Mouse (Mus musculus) NIH3T3 (cell line): ENCODE results near the gene Tmem26.
A peak's percentile ranks its signal among the peaks of the same experiment; 100 is the strongest.
"Not testable (repeated sequence)": the region's sequence is repeated elsewhere in the genome, so short reads cannot be mapped to it uniquely, and the experiment has no call there.

Source experiments
- DNase-seq: peaks from one replicate; pipeline ENCODE4 v3.0.0-alpha.2; 2012; ENCODE audit warnings: low read depth

Tmem26 gene

DNA sequence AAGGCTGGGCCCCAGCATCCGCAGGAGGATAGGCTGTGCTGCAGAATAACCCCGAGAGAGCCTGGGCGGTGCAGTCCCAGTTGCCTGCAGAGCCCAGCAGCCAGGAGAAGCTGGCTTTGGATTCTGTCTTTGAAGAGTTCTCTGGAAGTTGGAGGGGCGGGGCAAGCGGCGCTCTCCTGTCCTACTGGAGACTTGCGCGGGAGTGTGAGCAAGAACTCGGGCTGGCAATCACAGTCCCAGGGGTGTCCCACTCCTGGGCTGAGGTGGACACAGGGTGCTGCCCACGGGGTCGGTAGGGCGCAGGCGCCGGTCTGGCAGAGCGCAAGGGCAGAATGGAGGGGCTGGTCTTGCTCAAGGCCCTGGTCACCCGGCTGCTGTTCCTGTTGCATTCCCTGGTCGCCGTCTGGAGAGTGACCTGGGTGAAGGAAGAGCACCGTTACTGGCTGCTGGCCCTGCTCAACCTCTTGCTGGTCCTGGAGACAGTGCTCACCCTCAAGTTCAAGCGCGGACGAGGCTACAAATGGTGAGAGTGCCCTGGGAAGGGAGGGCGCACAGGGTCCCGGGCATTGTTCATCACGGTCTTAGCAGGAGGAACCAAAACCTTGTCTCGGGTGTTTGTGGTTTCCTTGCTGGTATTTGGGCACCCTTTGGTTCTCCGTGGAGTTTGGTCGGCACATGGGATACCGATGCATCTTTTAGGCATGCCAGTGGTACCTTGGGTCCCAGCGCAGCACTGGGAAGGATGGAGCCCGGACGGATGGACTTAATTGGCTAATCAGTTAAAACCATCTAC is at the start of gene Tmem26:
Tmem26 (plus strand) TSS at position 79 of the 793 bp plus-strand sequence.
- DNase-seq = no peak

DNA sequence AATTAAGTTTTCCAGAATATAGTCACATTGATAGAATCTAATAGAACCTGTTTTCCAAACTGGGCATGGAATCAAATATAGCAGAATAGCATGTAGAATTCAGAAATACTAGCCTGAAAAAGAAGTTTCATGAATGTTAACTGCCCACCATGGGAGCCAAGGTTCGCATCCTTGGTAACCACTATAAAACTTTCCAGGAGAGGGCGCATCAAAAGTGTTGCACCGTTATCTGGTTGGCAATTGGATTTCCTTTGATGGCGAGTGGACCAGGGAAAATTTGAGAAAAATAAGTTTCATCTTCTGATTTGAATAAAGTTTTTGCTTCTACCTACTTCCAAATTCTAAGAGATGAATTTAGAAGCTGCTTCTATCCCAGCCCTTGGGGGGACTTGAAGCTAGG is 44.8 kb upstream of the Tmem26 start:
- peak; percentile 27 for DNase-seq

DNA sequence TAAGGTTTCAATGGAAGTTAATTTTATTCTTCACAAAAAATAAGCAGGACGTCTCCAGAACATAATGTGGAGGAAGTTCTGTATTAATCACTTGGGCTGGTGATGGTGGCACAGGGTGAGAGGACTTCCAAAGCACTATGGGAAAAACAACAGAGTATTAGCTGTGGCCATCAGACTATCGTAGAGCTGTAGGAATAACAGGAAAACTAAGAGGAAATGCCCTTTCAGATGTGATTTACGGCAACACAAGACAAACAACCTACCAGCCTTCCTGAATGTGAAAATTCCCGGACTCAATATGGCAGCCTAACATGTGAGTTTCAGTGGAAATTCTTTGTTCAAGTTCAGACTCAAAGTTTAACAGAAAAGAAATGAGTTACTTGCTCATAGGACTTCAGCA is 42.2 kb upstream of the Tmem26 start:
- no peak for DNase-seq

DNA sequence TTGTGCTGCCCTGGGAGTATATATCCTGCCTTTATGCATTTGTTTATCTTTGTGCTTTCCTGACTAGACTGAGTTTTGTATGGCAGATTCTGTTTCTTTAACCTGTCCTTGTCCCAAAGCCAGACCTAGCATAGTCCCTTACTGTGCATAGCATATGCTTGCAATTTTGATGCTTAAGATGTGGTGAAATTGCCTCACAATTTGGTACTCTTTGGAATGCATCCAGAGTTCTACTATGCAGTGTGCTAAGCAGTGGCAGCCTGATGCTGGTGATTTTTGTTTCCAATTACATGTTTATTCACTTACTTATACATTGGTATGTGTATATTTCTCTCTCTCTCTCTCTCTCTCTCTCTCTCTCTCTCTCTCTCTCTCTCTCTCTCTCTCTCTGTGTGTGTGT is 37.9 kb upstream of the Tmem26 start:
- DNase-seq = peak; percentile 62

DNA sequence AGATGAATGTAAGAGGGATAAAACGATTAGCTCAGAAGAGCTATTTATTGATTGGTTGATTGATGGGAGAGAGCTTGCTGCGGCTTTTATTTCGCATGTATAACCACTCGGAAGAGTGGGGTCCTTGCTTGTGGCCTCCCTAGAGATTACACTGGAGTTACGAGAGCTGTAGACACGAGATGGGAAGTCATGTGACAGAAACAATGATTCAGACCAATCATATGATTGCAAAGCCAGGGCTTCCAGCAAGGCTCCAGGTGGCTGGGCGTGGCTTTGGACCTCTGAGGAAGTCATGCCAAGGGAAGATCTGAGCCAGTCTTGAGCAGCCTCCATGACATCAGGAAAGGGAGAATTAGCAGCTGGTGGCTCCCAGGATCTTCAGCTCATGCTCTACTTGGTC is 32.3 kb upstream of the Tmem26 start:
- DNase-seq = peak; percentile 15

DNA sequence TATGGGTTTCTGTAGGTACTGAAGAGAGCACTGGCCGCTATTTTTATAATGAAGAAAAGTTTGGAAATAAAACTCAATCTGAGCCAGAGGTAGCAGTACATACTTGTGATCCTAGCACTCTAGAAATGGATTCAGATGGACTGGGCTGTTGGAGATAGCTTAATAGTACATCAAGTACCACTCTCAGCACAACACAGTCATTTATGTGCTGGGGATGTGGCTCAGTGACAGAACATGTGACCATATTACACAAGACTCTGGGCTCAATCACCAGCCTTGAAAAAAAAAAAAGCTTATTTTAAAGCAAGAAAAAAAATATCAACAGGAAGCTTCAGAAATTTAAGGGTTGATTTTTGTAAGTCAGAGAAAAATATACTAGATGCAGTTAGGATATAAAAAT is 31.0 kb upstream of the Tmem26 start:
- no peak for DNase-seq

DNA sequence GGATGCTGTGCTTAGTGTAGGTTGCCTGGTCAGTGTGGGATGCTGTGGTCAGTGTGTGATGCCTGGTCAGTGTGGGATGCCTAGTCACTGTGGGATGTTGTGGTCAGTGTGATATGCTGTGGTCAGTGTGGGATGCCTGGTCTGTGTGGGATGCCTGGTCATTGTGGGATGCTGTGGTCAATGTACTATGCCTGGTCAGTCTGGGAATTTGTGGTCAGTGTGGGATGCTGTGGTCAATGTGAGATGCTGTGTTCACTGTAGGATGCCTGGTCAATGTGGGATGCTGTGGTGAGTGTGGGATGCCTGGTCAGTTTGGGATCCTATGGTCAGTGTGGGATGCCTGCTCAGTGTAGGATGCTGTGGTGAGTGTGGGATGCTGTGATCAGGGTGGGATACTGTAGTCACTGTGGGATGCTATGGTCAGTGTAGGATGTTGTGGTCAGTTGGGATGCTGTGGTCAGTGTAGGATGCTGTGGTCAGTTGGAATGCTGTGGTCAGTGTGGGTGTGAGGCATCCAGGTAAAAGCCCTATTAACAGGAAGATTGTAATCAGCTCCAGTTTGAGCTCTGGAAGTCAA is 27.6 kb upstream of the Tmem26 start:
- DNase-seq = no peak

DNA sequence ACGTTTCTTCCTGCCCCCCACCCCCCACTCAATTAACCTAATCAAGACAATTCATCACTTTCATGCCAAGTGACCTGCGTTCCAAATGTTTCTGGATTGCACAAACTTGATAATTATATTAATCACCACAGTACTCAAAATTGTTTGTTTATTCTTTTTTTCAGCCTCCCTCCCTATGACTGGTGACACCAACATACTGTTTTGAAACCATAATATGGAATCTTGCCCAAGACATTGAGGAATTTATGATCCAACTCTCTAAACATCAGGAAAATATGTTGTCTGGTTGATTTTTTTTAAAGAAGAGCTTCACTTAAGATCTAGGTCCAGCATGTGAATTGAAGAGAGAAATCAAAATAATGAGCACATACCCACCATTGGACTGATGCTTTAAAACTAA is 19.2 kb upstream of the Tmem26 start:
- DNase-seq = no peak

DNA sequence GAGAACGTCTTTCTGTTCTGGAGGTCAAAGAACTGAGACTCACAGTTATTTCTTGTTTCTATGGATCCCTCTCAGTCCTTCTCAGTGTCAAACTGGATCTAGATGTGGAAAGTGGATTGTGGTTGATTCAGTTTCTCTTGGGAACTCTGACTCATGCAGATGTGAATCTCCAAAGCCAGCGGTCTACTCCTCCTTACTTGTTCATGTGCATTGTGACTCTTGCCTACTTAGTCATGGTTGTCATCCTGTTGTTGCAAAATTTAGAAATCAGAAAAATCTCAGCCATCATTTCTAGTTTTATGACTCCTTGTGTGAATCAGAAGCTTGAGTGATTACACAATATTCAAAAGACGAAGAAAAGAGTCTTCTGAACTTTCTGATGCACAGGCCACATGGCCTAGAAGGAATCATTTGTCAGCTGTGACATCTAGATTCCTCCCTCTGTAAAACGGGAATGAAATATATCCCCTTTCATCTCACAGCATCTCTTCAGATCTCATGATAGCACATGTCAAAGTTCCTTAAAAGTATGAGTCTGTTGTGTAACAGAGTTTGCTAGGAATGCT is 17.9 kb upstream of the Tmem26 start:
- DNase-seq = peak; percentile 73

DNA sequence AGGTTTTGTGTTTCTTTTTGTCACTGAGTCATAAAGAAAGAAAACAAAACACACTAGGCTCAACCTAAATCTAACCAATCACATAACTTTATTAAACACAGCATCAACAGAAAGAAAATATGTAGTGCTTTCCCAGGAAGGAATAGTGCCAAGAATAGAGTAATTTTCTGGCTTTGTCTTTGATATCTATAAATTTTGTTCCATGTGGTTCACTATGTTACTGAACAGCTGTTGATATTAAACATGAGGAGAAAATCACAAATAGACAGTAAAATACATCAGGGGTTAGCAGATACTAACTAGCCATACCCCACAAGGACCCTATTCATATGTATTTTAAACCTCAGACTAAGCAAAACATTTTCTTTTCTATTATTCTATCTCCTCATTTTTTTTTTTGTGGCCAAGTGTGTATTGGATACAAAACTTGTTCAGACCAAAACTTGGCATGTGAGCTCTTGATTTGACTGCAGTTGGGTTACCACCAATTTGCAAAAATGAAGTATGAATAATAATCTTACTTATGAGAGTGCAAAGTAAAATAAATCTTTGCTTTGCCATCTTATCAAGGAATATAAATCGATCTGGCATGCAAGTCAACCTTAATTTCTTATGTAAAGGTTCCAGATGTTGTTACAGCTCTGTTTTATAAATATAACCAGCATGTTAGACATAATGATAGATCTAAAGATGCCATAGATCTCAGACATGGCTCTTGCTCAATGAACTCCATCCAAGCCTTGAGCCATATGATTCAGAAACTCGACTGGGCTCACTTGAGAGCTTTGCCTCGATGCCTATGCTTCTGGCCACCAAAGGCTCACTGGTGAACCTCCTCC is 16.2 kb upstream of the Tmem26 start:
- peak; percentile 82 for DNase-seq

DNA sequence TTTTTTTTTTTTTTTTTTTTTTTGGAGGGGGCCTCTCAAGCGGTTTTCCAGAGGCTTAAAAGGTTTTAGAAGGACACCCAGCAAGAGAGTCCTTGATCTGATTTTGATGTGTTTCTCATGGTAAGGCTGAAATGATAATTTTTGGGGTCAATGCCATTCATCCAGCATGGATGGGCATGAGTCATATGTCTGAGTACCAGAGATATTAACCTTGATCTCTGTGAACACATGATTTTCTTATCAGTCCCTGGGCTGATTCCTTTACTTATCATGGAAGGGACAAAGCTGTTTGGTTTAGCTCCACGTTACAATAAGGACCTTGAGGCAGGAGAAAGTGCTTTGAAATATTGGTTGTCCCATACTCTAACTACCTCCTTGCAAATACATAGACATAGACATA is 10.5 kb upstream of the Tmem26 start:
- no peak for DNase-seq

DNA sequence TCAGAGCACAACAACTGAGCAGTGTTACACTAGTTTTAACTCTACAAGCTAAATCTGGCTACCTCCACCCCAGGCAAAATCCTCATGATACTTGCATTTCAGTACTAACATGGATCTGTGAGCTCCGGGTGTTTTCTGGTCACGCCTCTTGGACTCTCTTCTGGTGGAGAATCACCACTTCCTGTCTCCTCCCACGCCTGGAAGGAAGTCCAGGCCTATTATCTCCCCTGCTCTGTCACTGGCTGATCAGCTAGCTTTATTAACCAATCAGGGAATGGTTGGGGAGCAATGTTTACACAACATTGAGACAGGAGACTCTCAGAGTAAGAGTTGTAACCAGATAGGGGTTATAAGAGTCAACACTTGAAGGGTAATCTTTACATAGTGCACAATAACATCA is 9.1 kb upstream of the Tmem26 start:
- no peak for DNase-seq

DNA sequence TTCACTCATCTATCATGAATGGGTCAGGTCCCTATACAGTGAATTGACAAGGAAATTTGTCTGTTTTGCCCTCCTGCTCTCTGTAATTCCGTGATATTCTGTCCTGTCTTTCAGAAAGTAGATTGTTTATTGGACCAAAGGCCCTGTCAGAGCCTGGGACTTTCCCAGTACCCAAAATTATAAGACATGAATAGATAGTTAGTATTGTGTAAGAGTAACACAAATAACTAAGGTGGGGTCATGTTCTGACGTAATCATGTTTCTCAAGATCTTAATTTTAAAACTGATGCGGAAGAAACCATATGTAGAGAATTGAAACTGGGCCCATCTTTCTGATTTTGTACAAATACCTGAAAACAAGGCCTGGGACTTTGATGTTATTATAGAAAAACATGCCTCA is 8.1 kb upstream of the Tmem26 start:
- DNase-seq = no peak

DNA sequence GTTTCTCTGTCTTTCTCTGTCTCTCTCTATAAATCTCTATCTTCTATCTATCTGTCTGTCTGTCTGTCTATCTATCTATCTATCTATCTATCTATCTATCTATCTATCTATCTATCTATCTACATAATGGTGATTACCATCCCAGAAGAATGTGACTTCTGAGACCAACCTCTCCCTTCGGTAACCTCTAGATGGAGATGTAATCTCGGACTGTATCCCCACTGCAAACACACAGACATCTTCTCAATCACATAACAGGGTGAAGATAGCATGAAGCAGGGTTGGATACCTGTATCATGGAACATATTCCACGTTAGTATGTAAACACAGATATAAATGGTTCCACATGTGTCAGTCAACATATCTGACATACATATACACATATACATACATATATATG is 5.1 kb upstream of the Tmem26 start:
- no peak for DNase-seq

DNA sequence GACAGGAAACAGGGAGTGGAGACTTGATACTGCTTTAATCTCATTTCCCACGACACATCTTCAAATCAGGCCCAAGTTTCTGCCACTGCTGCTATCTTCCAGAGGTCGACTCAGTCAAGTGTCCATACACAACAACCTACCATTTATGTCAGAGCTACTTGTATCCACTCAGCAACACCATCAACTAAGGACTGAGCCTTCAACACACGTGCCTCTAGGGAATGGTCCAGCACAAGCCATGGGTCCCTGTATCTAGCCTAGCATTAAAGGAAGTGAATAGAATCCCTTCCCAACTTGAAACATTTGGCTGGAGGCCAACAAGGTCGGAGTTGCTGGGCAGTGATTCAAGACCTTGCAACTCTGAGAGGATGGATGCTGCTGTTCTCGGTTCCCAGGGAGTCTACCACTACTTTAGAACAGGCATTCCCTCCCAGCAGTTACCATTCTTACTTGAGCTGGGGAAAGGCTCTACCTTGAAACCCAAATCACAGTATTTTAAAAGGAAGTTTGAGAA is 2.5 kb upstream of the Tmem26 start:
- peak; percentile 52 for DNase-seq

DNA sequence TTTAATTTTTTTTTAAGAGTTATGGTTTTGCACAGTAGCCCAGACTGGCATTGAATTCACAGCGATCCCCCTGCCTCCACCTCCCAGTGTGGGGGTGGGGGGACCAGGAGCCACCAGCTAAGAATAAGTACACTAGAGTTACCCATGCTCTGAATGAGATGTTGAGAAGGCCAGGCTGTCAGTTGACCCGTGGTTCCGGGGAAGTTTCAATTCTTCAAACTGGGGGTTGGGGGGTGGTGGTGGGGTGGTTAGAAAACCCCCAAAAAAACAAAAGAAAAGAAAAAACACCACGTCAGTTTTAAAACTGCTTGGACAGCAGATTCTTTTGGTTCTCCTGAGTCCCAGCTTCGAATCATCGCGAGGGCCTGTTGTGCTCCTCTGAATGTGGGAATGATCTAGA is 431 bp upstream of the Tmem26 start:
- DNase-seq = no peak

DNA sequence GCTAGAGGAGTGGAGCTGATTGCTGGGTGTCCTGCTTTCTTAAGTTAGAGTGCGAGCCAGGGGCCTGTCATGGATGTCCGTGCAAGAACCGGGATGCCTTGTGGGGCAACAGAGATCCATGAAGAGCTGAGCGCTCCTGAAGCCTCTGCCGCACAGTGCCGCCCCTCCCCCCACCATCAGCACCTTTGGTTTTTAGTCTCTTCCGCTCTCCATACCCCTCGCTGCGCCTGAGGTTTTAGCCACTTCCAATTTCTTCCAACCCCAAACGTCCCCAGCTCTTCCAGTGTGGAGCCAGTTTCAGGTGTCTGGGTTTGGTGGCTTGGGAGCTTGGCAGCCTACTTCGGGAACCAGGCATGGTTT is 895 bp downstream of the Tmem26 start:
- DNase-seq = no peak

DNA sequence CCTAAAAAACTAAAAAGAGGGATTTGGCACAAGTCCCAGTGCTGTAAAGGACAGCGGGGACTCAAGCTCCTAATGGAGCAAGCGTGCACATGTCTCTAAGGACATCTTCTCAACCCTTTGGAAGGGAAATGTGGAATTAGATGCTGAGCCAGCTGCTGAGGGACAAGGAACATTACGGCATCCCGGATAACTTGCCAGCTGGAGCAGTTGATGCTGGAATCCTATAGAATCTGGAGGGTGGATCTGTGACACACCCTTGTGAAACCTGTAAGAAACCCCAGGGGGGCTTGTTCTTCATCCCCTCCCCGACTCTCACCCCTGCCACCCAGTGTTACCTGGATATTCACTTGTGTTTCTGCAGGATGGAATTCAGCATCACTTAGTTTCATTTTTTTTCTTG is 4.0 kb downstream of the Tmem26 start:
- DNase-seq = no peak

DNA sequence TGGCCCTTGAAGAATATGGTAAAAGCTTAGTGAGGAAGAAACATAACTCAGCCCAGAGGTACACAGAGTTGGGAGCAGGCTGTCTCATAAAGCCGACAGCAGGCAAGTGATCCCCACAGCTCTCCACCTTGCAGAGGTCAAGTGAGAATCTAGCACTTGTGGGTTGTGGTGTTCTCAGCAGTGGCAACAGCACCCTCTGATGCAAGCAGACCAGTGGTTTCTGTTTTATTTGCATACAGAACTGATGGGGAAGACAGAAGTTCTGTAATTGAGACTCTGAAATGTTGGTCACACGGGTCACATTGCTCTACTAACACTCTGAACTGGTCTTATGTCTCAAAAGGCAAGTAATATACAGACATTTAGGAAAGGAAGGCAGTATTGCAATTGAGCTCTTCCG is 12.2 kb downstream of the Tmem26 start:
- no peak for DNase-seq

DNA sequence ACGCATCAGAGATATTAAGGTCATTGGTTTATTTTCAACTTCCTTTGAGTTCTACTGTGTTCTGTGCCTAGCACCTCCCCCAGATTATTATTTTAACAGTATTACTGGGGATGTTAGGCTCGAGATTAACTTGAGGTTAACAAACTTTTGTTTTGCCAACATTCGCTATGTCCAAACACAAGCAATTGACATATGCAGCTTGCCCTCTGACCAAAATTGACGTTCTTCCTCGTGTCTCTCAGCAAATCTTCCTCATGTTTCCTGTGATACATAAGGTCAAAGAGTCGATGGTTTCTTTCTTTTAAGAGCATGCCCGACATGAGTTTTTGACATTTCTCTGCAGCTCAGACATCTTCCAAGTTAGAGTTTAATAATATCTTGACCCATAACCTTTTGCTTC is 13.9 kb downstream of the Tmem26 start:
- DNase-seq = no peak

DNA sequence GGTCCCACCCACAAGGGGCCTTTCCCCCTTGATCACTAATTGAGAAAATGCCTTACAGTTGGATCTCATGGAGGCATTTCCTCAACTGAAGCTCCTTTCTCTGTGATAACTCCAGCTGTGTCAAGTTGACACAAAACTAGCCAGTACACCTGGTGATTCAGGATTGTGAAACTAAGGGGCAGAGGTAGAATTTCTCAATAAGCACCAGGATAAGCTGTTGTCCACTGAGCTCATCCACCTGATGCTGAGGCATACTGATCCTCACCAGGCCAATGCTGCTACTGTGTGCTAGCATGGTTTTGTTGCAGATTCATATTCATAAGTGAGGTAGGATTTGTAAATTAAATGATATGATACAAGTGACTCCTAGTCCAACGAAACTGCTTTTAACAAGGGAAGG is 15.5 kb downstream of the Tmem26 start:
- not testable (repeated sequence) for DNase-seq

DNA sequence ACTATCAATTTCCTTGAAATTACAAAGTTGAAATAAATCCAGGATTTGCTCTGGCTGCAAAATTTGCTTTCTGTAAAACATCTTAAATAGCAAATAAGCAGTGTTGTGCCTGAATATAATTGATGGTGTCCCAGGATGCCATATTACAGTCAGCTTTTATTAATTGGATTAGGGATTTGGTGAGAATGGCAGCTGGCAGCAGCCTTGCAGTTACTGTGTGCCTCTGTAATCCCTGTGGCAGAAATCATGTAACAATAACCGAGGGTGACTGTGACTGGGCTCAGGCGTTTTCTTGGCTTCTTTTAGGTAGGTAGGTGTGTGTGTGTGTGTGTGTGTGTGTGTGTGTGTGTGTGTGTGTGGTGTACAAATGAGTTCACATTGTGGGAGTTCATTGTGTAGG is 16.8 kb downstream of the Tmem26 start:
- no peak for DNase-seq

DNA sequence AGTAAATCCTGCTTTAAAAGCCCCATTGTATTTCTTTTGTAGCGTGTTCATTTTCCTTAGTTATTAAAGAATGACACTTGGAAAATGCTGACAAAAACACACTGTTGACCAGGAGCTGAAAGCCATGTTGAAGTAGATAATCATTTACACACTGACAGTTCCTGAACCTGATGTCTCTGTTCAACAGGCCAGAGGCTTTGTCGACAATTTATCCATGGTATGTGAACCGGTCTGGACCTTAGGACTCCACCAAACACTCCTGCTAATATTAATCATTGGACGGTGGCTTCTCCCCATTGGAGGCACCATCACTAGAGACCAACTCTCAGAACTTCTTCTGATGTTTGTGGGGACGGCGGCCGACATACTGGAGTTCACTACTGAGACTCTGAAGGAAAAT is 27.5 kb downstream of the Tmem26 start:
- no peak for DNase-seq
